Mouse (Mus musculus): ENCODE results near the gene Slc24a4. TPM values are rescaled to one million over a fixed set of nuclear protein-coding genes. Genes with fewer than 3 reads are reported as not detected.

Slc24a4 gene
- total and polyA plus RNA-seq, 3 experiments = 0.16 TPM; not detected in 2

DNA sequence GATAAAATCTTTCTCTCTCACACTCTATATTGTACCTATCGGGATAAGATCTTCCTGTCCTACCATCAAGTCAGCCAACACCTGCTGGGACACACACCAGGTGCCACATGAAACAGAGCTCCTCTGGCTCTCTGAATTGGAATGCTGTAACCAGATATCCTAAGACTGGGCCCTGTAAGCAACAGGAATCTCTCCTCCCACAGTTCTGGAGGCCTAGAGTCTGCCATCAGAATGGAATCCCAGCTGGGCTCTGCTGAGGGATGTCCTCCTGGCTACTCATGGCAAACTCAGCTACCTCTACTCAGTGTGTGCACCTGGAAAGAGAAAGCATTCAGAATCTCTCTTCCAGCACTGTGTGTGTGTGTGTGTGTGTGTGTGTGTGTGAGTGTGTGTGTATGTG is 115.4 kb downstream of the Slc24a4 start:
- ATAC-seq (ENCODE audit: extremely low read depth, insufficient number of reproducible peaks, low FRiP score, poor library complexity, severe bottlenecking) (no peak), DNase-seq (ENCODE audit: low spot score) (no peak)
- Histone ChIP-seq H3K27me3 (ENCODE audit: insufficient read depth, low read length) (no peaks in the 10 kb centered on the region), H3K9me3 (replicated peaks) (no peaks in the 10 kb centered on the region), H3K36me3 (replicated peaks) (no peaks in the 10 kb centered on the region), H3K4me3 (ENCODE audit: low read depth, low read length) (no peak overlapping the region), H3K4me1 (ENCODE audit: insufficient read depth, low read depth, low read length) (no peaks in the 10 kb centered on the region)
- TF ChIP-seq CTCF (IDR thresholded peaks at IDR 0.05; ENCODE audit: low read depth, low read length) (no peak), POLR2AphosphoS5 (IDR thresholded peaks at IDR 0.05; ENCODE audit: insufficient replicate concordance, low read depth, low read length) (no peak), GATA1 (IDR thresholded peaks at IDR 0.05; ENCODE audit: borderline replicate concordance, low read length) (no peak), GATA2 (IDR thresholded peaks at IDR 0.05; ENCODE audit: borderline replicate concordance, low read depth, low read length) (no peak), TAL1 (conservative IDR thresholded peaks at IDR 0.05; ENCODE audit: low read depth, low read length) (no peak)

DNA sequence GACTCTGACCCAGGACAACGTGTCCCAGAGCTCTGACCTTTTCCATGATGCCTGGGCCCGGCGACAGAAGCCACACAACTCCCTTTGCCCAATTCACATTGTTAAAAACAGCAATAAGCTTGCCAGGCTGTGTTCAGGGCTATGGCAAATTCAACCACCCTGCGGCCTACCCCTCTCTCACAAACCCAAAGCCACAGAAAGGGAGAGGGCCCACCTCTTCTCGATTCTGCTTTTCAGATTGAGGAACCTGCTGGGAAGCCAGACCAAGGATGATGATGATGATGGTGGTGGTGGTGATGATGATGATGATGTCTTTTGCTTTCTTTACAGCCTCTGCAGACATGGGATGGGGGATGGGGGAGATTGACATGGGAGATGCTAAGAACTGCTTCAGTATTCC is 117.7 kb downstream of the Slc24a4 start:
- H3K4me3 ChIP-seq (ENCODE audit: low read depth, low read length) = no peak overlapping the region
- no peaks in the 10 kb centered on the region for H3K4me1 ChIP-seq (ENCODE audit: insufficient read depth, low read depth, low read length)
- no peaks in the 10 kb centered on the region for H3K36me3 ChIP-seq (replicated peaks)
- DNase-seq (ENCODE audit: low spot score) (no peak), ATAC-seq (ENCODE audit: extremely low read depth, insufficient number of reproducible peaks, low FRiP score, poor library complexity, severe bottlenecking) (no peak)
- no peaks in the 10 kb centered on the region for H3K9me3 ChIP-seq (replicated peaks)
- no peaks in the 10 kb centered on the region for H3K27me3 ChIP-seq (ENCODE audit: insufficient read depth, low read length)
- no peak for TF ChIP-seq GATA1 (IDR thresholded peaks at IDR 0.05; ENCODE audit: borderline replicate concordance, low read length)
- TF ChIP-seq CTCF (IDR thresholded peaks at IDR 0.05; ENCODE audit: low read depth, low read length) = no peak
- no peak for TF ChIP-seq TAL1 (conservative IDR thresholded peaks at IDR 0.05; ENCODE audit: low read depth, low read length)
- TF ChIP-seq GATA2 (IDR thresholded peaks at IDR 0.05; ENCODE audit: borderline replicate concordance, low read depth, low read length) = no peak
- TF ChIP-seq POLR2AphosphoS5 (IDR thresholded peaks at IDR 0.05; ENCODE audit: insufficient replicate concordance, low read depth, low read length) = no peak

DNA sequence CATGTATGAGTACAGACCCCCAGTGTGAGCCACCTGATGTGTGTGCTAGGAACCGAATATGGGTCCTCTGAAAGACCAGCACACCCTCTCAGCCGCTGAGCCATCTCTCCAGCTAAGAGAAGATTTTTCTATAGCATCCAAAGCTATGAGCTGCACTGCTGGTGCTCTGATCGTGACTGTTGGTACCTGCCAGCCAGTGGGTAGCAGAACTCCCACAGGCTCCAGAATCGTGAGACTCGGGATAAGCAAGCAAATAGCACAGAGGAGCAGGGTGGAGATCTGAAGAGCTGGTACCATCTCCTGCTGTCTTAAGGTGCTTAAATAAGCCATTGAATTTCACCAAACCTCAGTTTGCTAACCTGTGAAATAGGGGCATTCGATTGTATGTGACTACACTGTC is 119.6 kb downstream of the Slc24a4 start:
- Histone ChIP-seq H3K36me3 (replicated peaks) (no peaks in the 10 kb centered on the region), H3K4me1 (ENCODE audit: insufficient read depth, low read depth, low read length) (no peaks in the 10 kb centered on the region), H3K27me3 (ENCODE audit: insufficient read depth, low read length) (no peaks in the 10 kb centered on the region), H3K4me3 (ENCODE audit: low read depth, low read length) (no peak overlapping the region), H3K9me3 (replicated peaks) (no peaks in the 10 kb centered on the region)
- DNase-seq (ENCODE audit: low spot score) (no peak), ATAC-seq (ENCODE audit: extremely low read depth, insufficient number of reproducible peaks, low FRiP score, poor library complexity, severe bottlenecking) (no peak)
- TF ChIP-seq GATA1 (IDR thresholded peaks at IDR 0.05; ENCODE audit: borderline replicate concordance, low read length) (no peak), GATA2 (IDR thresholded peaks at IDR 0.05; ENCODE audit: borderline replicate concordance, low read depth, low read length) (no peak), CTCF (IDR thresholded peaks at IDR 0.05; ENCODE audit: low read depth, low read length) (no peak), TAL1 (conservative IDR thresholded peaks at IDR 0.05; ENCODE audit: low read depth, low read length) (no peak), POLR2AphosphoS5 (IDR thresholded peaks at IDR 0.05; ENCODE audit: insufficient replicate concordance, low read depth, low read length) (no peak)

- no peaks in the 10 kb centered on the region for H3K4me1 ChIP-seq (ENCODE audit: insufficient read depth, low read depth, low read length)
- DNase-seq (ENCODE audit: low spot score) = no peak
- ATAC-seq (ENCODE audit: extremely low read depth, insufficient number of reproducible peaks, low FRiP score, poor library complexity, severe bottlenecking) = no peak
- no peak for TF ChIP-seq CTCF (IDR thresholded peaks at IDR 0.05; ENCODE audit: low read depth, low read length)
- H3K9me3 ChIP-seq (replicated peaks) = no peaks in the 10 kb centered on the region
- H3K36me3 ChIP-seq (replicated peaks) = no peaks in the 10 kb centered on the region
- H3K27me3 ChIP-seq (ENCODE audit: insufficient read depth, low read length) = no peaks in the 10 kb centered on the region
- no peak overlapping the region for H3K4me3 ChIP-seq (ENCODE audit: low read depth, low read length)
These were observed 121.8 kb downstream of the Slc24a4 start for GRCm38 (mm10) chr12:102250316-102250715.

- TF ChIP-seq POLR2AphosphoS5 (IDR thresholded peaks at IDR 0.05; ENCODE audit: insufficient replicate concordance, low read depth, low read length) (no peak), TAL1 (conservative IDR thresholded peaks at IDR 0.05; ENCODE audit: low read depth, low read length) (no peak), GATA2 (IDR thresholded peaks at IDR 0.05; ENCODE audit: borderline replicate concordance, low read depth, low read length) (no peak), CTCF (IDR thresholded peaks at IDR 0.05; ENCODE audit: low read depth, low read length) (no peak), GATA1 (IDR thresholded peaks at IDR 0.05; ENCODE audit: borderline replicate concordance, low read length) (no peak)
- Histone ChIP-seq H3K36me3 (replicated peaks) (no peaks in the 10 kb centered on the region), H3K4me1 (ENCODE audit: insufficient read depth, low read depth, low read length) (no peaks in the 10 kb centered on the region), H3K27me3 (ENCODE audit: insufficient read depth, low read length) (no peaks in the 10 kb centered on the region), H3K4me3 (ENCODE audit: low read depth, low read length) (no peak overlapping the region), H3K9me3 (replicated peaks) (no peaks in the 10 kb centered on the region)
- DNase-seq (ENCODE audit: low spot score) = no peak
- no peak for ATAC-seq (ENCODE audit: extremely low read depth, insufficient number of reproducible peaks, low FRiP score, poor library complexity, severe bottlenecking)
These were observed 122.5 kb downstream of the Slc24a4 start for GRCm38 (mm10) chr12:102251070-102251469.

- Histone ChIP-seq H3K4me3 (ENCODE audit: low read depth, low read length) (no peak overlapping the region), H3K9me3 (replicated peaks) (no peaks in the 10 kb centered on the region), H3K27me3 (ENCODE audit: insufficient read depth, low read length) (no peaks in the 10 kb centered on the region), H3K4me1 (ENCODE audit: insufficient read depth, low read depth, low read length) (no peaks in the 10 kb centered on the region), H3K36me3 (replicated peaks) (no peaks in the 10 kb centered on the region)
- ATAC-seq (ENCODE audit: extremely low read depth, insufficient number of reproducible peaks, low FRiP score, poor library complexity, severe bottlenecking) = no peak
- TF ChIP-seq GATA2 (IDR thresholded peaks at IDR 0.05; ENCODE audit: borderline replicate concordance, low read depth, low read length) = no peak
- TF ChIP-seq TAL1 (conservative IDR thresholded peaks at IDR 0.05; ENCODE audit: low read depth, low read length) = no peak
- TF ChIP-seq CTCF (IDR thresholded peaks at IDR 0.05; ENCODE audit: low read depth, low read length) = no peak
- TF ChIP-seq GATA1 (IDR thresholded peaks at IDR 0.05; ENCODE audit: borderline replicate concordance, low read length) = no peak
- DNase-seq (ENCODE audit: low spot score) = no peak
These were observed 123.5 kb downstream of the Slc24a4 start for GRCm38 (mm10) chr12:102251985-102252384.

- Histone ChIP-seq H3K9me3 (replicated peaks) (no peaks in the 10 kb centered on the region), H3K4me1 (ENCODE audit: insufficient read depth, low read depth, low read length) (no peaks in the 10 kb centered on the region), H3K27me3 (ENCODE audit: insufficient read depth, low read length) (0 out of 2 replicates have a peak, but pooled peaks cover 2% of the 10 kb centered on the region), H3K36me3 (replicated peaks) (no peaks in the 10 kb centered on the region), H3K4me3 (ENCODE audit: low read depth, low read length) (no peak overlapping the region)
- ATAC-seq (ENCODE audit: extremely low read depth, insufficient number of reproducible peaks, low FRiP score, poor library complexity, severe bottlenecking) (no peak), DNase-seq (ENCODE audit: low spot score) (no peak)
- no peak for TF ChIP-seq CTCF (IDR thresholded peaks at IDR 0.05; ENCODE audit: low read depth, low read length)
- TF ChIP-seq TAL1 (conservative IDR thresholded peaks at IDR 0.05; ENCODE audit: low read depth, low read length) = no peak
- no peak for TF ChIP-seq GATA2 (IDR thresholded peaks at IDR 0.05; ENCODE audit: borderline replicate concordance, low read depth, low read length)
- no peak for TF ChIP-seq GATA1 (IDR thresholded peaks at IDR 0.05; ENCODE audit: borderline replicate concordance, low read length)
- TF ChIP-seq POLR2AphosphoS5 (IDR thresholded peaks at IDR 0.05; ENCODE audit: insufficient replicate concordance, low read depth, low read length) = no peak
These were observed 124.0 kb downstream of the Slc24a4 start for GRCm38 (mm10) chr12:102252525-102252924.

Data from G1E (cell line).